In the genomic region with DNA sequence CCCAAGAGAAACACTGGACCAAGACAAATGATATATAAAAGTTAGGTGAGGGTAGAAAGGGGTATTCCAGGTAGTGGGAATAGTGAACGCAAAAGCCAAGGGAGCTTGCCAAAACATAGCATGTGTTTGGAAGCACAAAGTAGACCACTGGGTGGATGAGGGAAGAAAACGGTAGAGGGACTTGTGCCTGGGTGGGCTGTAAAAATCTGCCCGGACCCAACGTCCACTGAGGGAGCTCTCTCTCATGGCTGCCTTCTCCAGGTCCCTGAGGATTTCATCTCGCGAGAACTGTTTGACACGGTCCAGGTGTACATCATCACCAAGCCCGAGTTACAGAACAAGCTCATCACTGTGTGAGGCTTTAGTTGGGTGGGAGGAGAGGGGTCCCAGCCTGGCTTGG, we compare ENCODE assay signal across 8 mouse cellular contexts. TPM values are rescaled to one million over a fixed set of nuclear protein-coding genes. Genes with fewer than 3 reads are reported as not detected.
DNase-seq lines count a peak whose midpoint lies in the region; ATAC-seq and TF ChIP-seq lines count a peak whose summit lies in the region.

No protein-coding gene starts in this region.

- H3K27ac ChIP-seq in gastrocnemius, adult 2 months = peak overlapping the region; percentile 95
- H3K27ac ChIP-seq in CH12.LX (ENCODE audit: insufficient read depth, low read depth) = no peak overlapping the region
- H3K27ac ChIP-seq in forebrain, embryonic 13.5 days = no peak overlapping the region
- peak overlapping the region; percentile 83 for H3K27ac ChIP-seq in liver, embryonic 12.5 days

- peaks cover 5 to 40% of the 10 kb centered on the region in 2 experiments; a peak in 2 of 4 replicates for H3K4me1 ChIP-seq in CH12.LX (ENCODE audit: control insufficient read depth in 1 of 2, insufficient read depth in 2 of 2)
- peaks cover 47% of the 10 kb centered on the region for H3K4me1 ChIP-seq in forebrain, embryonic 13.5 days
- H3K4me1 ChIP-seq in liver, embryonic 12.5 days = peaks cover 55% of the 10 kb centered on the region

- no peak for ATAC-seq in forebrain, embryonic 13.5 days
- ATAC-seq in liver, embryonic 12.5 days = no peak
- no peak for ATAC-seq in monocyte, adult 5-6 weeks (replicated peaks; ENCODE audit: insufficient number of reproducible peaks, low FRiP score, low TSS enrichment, poor library complexity, severe bottlenecking)

- TF ChIP-seq RAD21 in CH12.LX (IDR thresholded peaks at IDR 0.05; ENCODE audit: low read depth, low read length) = no peak

- 41% methylated on average over 8 of the region's 8 CpGs for WGBS in forebrain, embryonic 13.5 days
- 42% methylated on average over 8 of the region's 8 CpGs for WGBS in liver, embryonic 12.5 days (ENCODE audit: insufficient replicate concordance)

- intact Hi-C loops in gastrocnemius, adult 2 months (cut with DNase I) = no loop called here

- DNase-seq in gastrocnemius, adult 2 months = no peak
- no peak for DNase-seq in gastrocnemius, postnatal 10 days
- no peak for DNase-seq in CH12.LX (ENCODE audit: extremely low read depth)
- DNase-seq in gastrocnemius, postnatal 4 days (ENCODE audit: low spot score in 2 of 2) = no peak
- DNase-seq in right cerebral cortex, postnatal 14 days = no peak

- no peak for TF ChIP-seq POLR2A in CH12.LX (IDR thresholded peaks at IDR 0.05; ENCODE audit: low read depth, low read length)

- no peak for TF ChIP-seq CTCF in gastrocnemius, adult 2 months (IDR thresholded peaks at IDR 0.05)
- TF ChIP-seq CTCF in CH12.LX (conservative IDR thresholded peaks at IDR 0.05 in 1 of 2, IDR thresholded peaks at IDR 0.05 in 1 of 2; ENCODE audit: low read depth in 2 of 2, low read length in 2 of 2) = no peak

- in situ Hi-C loops in CH12.LX (cut with MboI; ENCODE audit: low pct_ligation_motif_present, low pct_unique_long_range_greater_than_20kb, low sequenced_read_pairs) = no loop called here

- no peaks in the 10 kb centered on the region for H3K27me3 ChIP-seq in CH12.LX (replicated peaks)
- 0 out of 2 replicates have a peak, but pooled peaks cover under 1% of the 10 kb centered on the region for H3K27me3 ChIP-seq in forebrain, embryonic 13.5 days
- no peaks in the 10 kb centered on the region for H3K27me3 ChIP-seq in liver, embryonic 12.5 days (replicated peaks)

- H3K4me3 ChIP-seq in gastrocnemius, adult 2 months = peak overlapping the region; percentile 88
- peak overlapping the region; percentile 63 to 76 (median 70) for H3K4me3 ChIP-seq in CH12.LX (replicated peaks in 1 of 3; ENCODE audit: low read depth in 2 of 3, low read length in 2 of 3, poor library complexity in 1 of 3)
- H3K4me3 ChIP-seq in forebrain, embryonic 13.5 days = peak overlapping the region; percentile 59
- peak overlapping the region; percentile 68 for H3K4me3 ChIP-seq in liver, embryonic 12.5 days

- peaks cover 44 to 54% of the 10 kb centered on the region in 2 experiments for H3K36me3 ChIP-seq in CH12.LX (replicated peaks in 1 of 2; ENCODE audit: control insufficient read depth in 1 of 2, insufficient read depth in 1 of 2, low read length in 1 of 2)
- H3K36me3 ChIP-seq in forebrain, embryonic 13.5 days (ENCODE audit: poor library complexity, severe bottlenecking) = peaks cover 48% of the 10 kb centered on the region
- peaks cover 48% of the 10 kb centered on the region for H3K36me3 ChIP-seq in liver, embryonic 12.5 days

- H3K79me2 ChIP-seq in CH12.LX (replicated peaks; ENCODE audit: control insufficient read depth, extremely low read depth, insufficient read depth, poor library complexity, severe bottlenecking) = no peaks in the 10 kb centered on the region; the same call in 1 of the 2 replicates

- TF ChIP-seq EP300 in CH12.LX (IDR thresholded peaks at IDR 0.05; ENCODE audit: low read length) = no peak

- H3K9ac ChIP-seq in CH12.LX (ENCODE audit: insufficient read depth, low read depth) = peak overlapping the region; percentile 77
- H3K9ac ChIP-seq in forebrain, embryonic 13.5 days = peak overlapping the region; percentile 77
- peak overlapping the region; percentile 75 for H3K9ac ChIP-seq in liver, embryonic 12.5 days

- dilution Hi-C loops in CH12.LX (cut with MboI; ENCODE audit: extremely low pct_ligation_motif_present, extremely low pct_unique_long_range_greater_than_20kb, low sequenced_read_pairs) = no loop called here

- peak overlapping the region; percentile 95 for H3K4me2 ChIP-seq in CH12.LX (ENCODE audit: insufficient read depth, low read depth, poor library complexity, severe bottlenecking)
- peak overlapping the region; percentile 92 for H3K4me2 ChIP-seq in forebrain, embryonic 13.5 days
- H3K4me2 ChIP-seq in liver, embryonic 12.5 days = peak overlapping the region; percentile 94

- H3K9me3 ChIP-seq in CH12.LX (replicated peaks; ENCODE audit: low read length) = no peaks in the 10 kb centered on the region
- no peaks in the 10 kb centered on the region for H3K9me3 ChIP-seq in forebrain, embryonic 13.5 days (replicated peaks)
- no peaks in the 10 kb centered on the region for H3K9me3 ChIP-seq in liver, embryonic 12.5 days (replicated peaks)

TF ChIP-seq in CH12.LX, 34 proteins besides CTCF, POLR2A, EP300 and RAD21:
- TF ChIP-seq CHD2 (IDR thresholded peaks at IDR 0.05; ENCODE audit: low read length) = peak; percentile 75
- no peak for TF ChIP-seq CHD1 (IDR thresholded peaks at IDR 0.05; ENCODE audit: low read depth, low read length)
- TF ChIP-seq MEF2A (IDR thresholded peaks at IDR 0.05; ENCODE audit: borderline replicate concordance, low read depth, low read length) = no peak

RNA-seq across cellular contexts. Expression of gene Nprl2, which starts 0.7 kb away (rescaled TPM):
- 10 to 100 TPM in 1 of 2 experiments, 1 to 10 TPM in 1; 9.7 to 11.5 TPM for total RNA-seq in gastrocnemius, adult 2 months (2021)
- 1 to 10 TPM; 7.3 to 8.0 TPM for total RNA-seq in gastrocnemius, postnatal 10 days (2021)
- total RNA-seq in CH12.LX (2012; rRNA removed) (28.0 and 31.4 TPM in 2 replicates), CH12.LX (2014; rRNA removed) (16.3 and 19.4 TPM in 2 replicates)
- polyA plus RNA-seq in CH12.LX (2012; ENCODE audit: insufficient read length, low read depth) = 10.8 and 12.6 TPM in 2 replicates
- 59.0 and 61.9 TPM in 2 replicates for polyA plus RNA-seq in forebrain, embryonic 13.5 days (2015; fragmentation: Nextera tagmentation; extraction: Ambion mirVana)
- polyA plus RNA-seq in liver, embryonic 12.5 days (2016; fragmentation: Nextera tagmentation; extraction: Ambion mirVana) = 15.3 and 16.0 TPM in 2 replicates
- total RNA-seq in monocyte, adult 5-6 weeks (2017) = 17.4 to 20.5 TPM (median 18.7 TPM) in 3 replicates
- total RNA-seq in gastrocnemius, postnatal 4 days (2021) = 10 to 100 TPM; 10.0 to 12.7 TPM

RNA-seq across cellular contexts. Expression of gene Cyb561d2, which starts 0.7 kb away (rescaled TPM):
- 1 to 10 TPM; 3.1 TPM for total RNA-seq in gastrocnemius, adult 2 months (2021)
- 1 to 10 TPM; 3.5 to 4.0 TPM for total RNA-seq in gastrocnemius, postnatal 10 days (2021)
- total RNA-seq in CH12.LX (2012; rRNA removed) = 37.8 and 45.9 TPM in 2 replicates
- total RNA-seq in CH12.LX (2014; rRNA removed) = 29.2 and 35.7 TPM in 2 replicates
- polyA plus RNA-seq in CH12.LX (2012; ENCODE audit: insufficient read length, low read depth) = 23.6 and 23.8 TPM in 2 replicates
- polyA plus RNA-seq in forebrain, embryonic 13.5 days (2015; fragmentation: Nextera tagmentation; extraction: Ambion mirVana) = 23.2 and 25.7 TPM in 2 replicates
- polyA plus RNA-seq in liver, embryonic 12.5 days (2016; fragmentation: Nextera tagmentation; extraction: Ambion mirVana) = 18.5 and 19.5 TPM in 2 replicates
- total RNA-seq in monocyte, adult 5-6 weeks (2017) = 8.0 to 27.2 TPM (median 14.4 TPM) in 3 replicates
- 1 to 10 TPM; 4.6 to 5.9 TPM for total RNA-seq in gastrocnemius, postnatal 4 days (2021)

RNA-seq across cellular contexts. Expression of gene Zmynd10, which starts 4.4 kb away (rescaled TPM):
- under 1 TPM in 1 of 2 experiments, not detected in 1; 0.53 TPM for total RNA-seq in gastrocnemius, adult 2 months (2021)
- total RNA-seq in gastrocnemius, postnatal 10 days (2021) = under 1 TPM in 1 of 2 experiments, not detected in 1; 0.18 TPM
- total RNA-seq in CH12.LX (2012; rRNA removed) (0.34 TPM in 1 of 2 replicates, not detected in the other), CH12.LX (2014; rRNA removed) (not detected in 2 replicates)
- polyA plus RNA-seq in CH12.LX (2012; ENCODE audit: insufficient read length, low read depth) = 0.63 TPM in 1 of 2 replicates, not detected in the other
- 2.0 and 4.0 TPM in 2 replicates for polyA plus RNA-seq in forebrain, embryonic 13.5 days (2015; fragmentation: Nextera tagmentation; extraction: Ambion mirVana)
- not detected in 2 replicates for polyA plus RNA-seq in liver, embryonic 12.5 days (2016; fragmentation: Nextera tagmentation; extraction: Ambion mirVana)
- 3.2 to 4.0 TPM in 2 of 3 replicates, not detected in the other for total RNA-seq in monocyte, adult 5-6 weeks (2017)
- total RNA-seq in gastrocnemius, postnatal 4 days (2021) = not detected

RNA-seq across cellular contexts. Expression of gene Rassf1, which starts 8.6 kb away (rescaled TPM):
- 10 to 100 TPM; 14.0 to 14.3 TPM for total RNA-seq in gastrocnemius, adult 2 months (2021)
- 10 to 100 TPM; 15.1 to 23.4 TPM for total RNA-seq in gastrocnemius, postnatal 10 days (2021)
- total RNA-seq in CH12.LX (2012; rRNA removed) (17.7 and 18.5 TPM in 2 replicates), CH12.LX (2014; rRNA removed) (15.3 and 15.9 TPM in 2 replicates)
- polyA plus RNA-seq in CH12.LX (2012; ENCODE audit: insufficient read length, low read depth) = 11.6 and 12.2 TPM in 2 replicates
- 39.3 and 43.2 TPM in 2 replicates for polyA plus RNA-seq in forebrain, embryonic 13.5 days (2015; fragmentation: Nextera tagmentation; extraction: Ambion mirVana)
- polyA plus RNA-seq in liver, embryonic 12.5 days (2016; fragmentation: Nextera tagmentation; extraction: Ambion mirVana) = 22.2 and 24.8 TPM in 2 replicates
- total RNA-seq in monocyte, adult 5-6 weeks (2017) = 67.8 to 117 TPM (median 83.9 TPM) in 3 replicates
- total RNA-seq in gastrocnemius, postnatal 4 days (2021) = 10 to 100 TPM; 31.1 to 39.6 TPM

RNA-seq across cellular contexts. Expression of gene Tmem115, which starts 9.0 kb away (rescaled TPM):
- total RNA-seq in gastrocnemius, adult 2 months (2021) = 10 to 100 TPM; 16.6 to 17.3 TPM
- total RNA-seq in gastrocnemius, postnatal 10 days (2021) = 10 to 100 TPM; 20.2 to 22.7 TPM
- total RNA-seq in CH12.LX (2012; rRNA removed) (17.9 TPM in 2 replicates), CH12.LX (2014; rRNA removed) (10.0 and 13.0 TPM in 2 replicates)
- polyA plus RNA-seq in CH12.LX (2012; ENCODE audit: insufficient read length, low read depth) = 11.3 and 12.6 TPM in 2 replicates
- 36.9 TPM in 2 replicates for polyA plus RNA-seq in forebrain, embryonic 13.5 days (2015; fragmentation: Nextera tagmentation; extraction: Ambion mirVana)
- polyA plus RNA-seq in liver, embryonic 12.5 days (2016; fragmentation: Nextera tagmentation; extraction: Ambion mirVana) = 25.9 and 26.4 TPM in 2 replicates
- 19.0 to 26.5 TPM (median 21.7 TPM) in 3 replicates for total RNA-seq in monocyte, adult 5-6 weeks (2017)
- 10 to 100 TPM; 27.9 to 30.4 TPM for total RNA-seq in gastrocnemius, postnatal 4 days (2021)

Comparison
In these comparisons a context has a peak if more than half of its experiments do, and no peak if none do; other contexts are left out.
1. H3K27ac ChIP-seq: peak in gastrocnemius, adult 2 months (single experiment) and liver, embryonic 12.5 days (single experiment); none in CH12.LX (single experiment) and forebrain, embryonic 13.5 days (single experiment).
2. Peak in every context shown above with its lines, with median percentiles within 50 percentile points of each other: H3K4me3 ChIP-seq, H3K4me2 ChIP-seq and H3K9ac ChIP-seq.